Mouse (Mus musculus) ES-Bruce4 (cell line): ENCODE measurements at regions not wholly inside any gene's neighbourhood (a gene's known extent, or its start where the extent isn't known, plus 50 kb on each side); places are given as distances from the start of the nearest gene placed in this dataset.

Experiments
- CTCF ChIP-seq: IDR thresholded peaks from one replicate; pipeline ENCODE4 v1.8.1; 2011; ENCODE audit warnings: low read depth, low read length
- POLR2A ChIP-seq: IDR thresholded peaks from one replicate; pipeline ENCODE4 v1.8.1; 2011; ENCODE audit warnings: low read length; ENCODE audit not compliant: insufficient read depth

GRCm38 (mm10) chr13:91366540-91366939 lies 93.5 kb upstream of the Ssbp2 start:
- TF ChIP-seq POLR2A = no peak
- no peak for TF ChIP-seq CTCF
